Mouse (Mus musculus): ENCODE data around the gene Rhbdl1. TPM values are rescaled to one million over a fixed set of nuclear protein-coding genes. Genes with fewer than 3 reads are reported as not detected.
"Not testable (repeated sequence)": the region's sequence is repeated elsewhere in the genome, so short reads cannot be mapped to it uniquely, and the experiment has no call there.

Gene Rhbdl1
- polyA plus RNA-seq, 1 experiment from 2014 or later: 4.0 TPM

GRCm38 (mm10) chr17:25807452-25807851, 29.6 kb downstream of the Rhbdl1 start:
- not testable (repeated sequence) for H3K27ac ChIP-seq; H3K36me3 ChIP-seq; H3K9me3 ChIP-seq; DNase-seq (ENCODE audit: low spot score); H3K4me3 ChIP-seq
- peaks cover 32% of the 10 kb centered on the region for H3K4me1 ChIP-seq
- WGBS: 43% methylated on average over 2 of the region's 2 CpGs
- peaks cover 67% of the 10 kb centered on the region for H3K27me3 ChIP-seq (ENCODE audit: insufficient read depth, poor library complexity, severe bottlenecking)

- Histone ChIP-seq H3K4me3 (no peak overlapping the region), H3K27me3 (ENCODE audit: insufficient read depth, poor library complexity, severe bottlenecking) (peaks cover 62% of the 10 kb centered on the region), H3K36me3 (no peaks in the 10 kb centered on the region), H3K27ac (no peak overlapping the region), H3K4me1 (peaks cover 37% of the 10 kb centered on the region), H3K9me3 (no peaks in the 10 kb centered on the region)
- DNase-seq (ENCODE audit: low spot score): no peak
- 80% methylated on average over 4 of the region's 4 CpGs for WGBS
Measured at GRCm38 (mm10) chr17:25806507-25806906, 30.6 kb downstream of the Rhbdl1 start.

GRCm38 (mm10) chr17:25802825-25803517, 34.1 kb downstream of the Rhbdl1 start:
- peaks cover 18% of the 10 kb centered on the region for H3K4me1 ChIP-seq
- 10% methylated on average over 10 of the region's 10 CpGs for WGBS
- no peaks in the 10 kb centered on the region for H3K36me3 ChIP-seq
- H3K27ac ChIP-seq: peak overlapping the region; percentile 81
- H3K9me3 ChIP-seq: no peaks in the 10 kb centered on the region
- H3K27me3 ChIP-seq (ENCODE audit: insufficient read depth, poor library complexity, severe bottlenecking): peaks cover 27% of the 10 kb centered on the region
- peak; percentile 95 for DNase-seq (ENCODE audit: low spot score)
- H3K4me3 ChIP-seq: peak overlapping the region; percentile 22; the same call in 1 of the 2 replicates

- no peak overlapping the region for H3K4me3 ChIP-seq
- peaks cover 29% of the 10 kb centered on the region for H3K4me1 ChIP-seq
- H3K9me3 ChIP-seq: no peaks in the 10 kb centered on the region
- 4% methylated on average over 6 of the region's 6 CpGs for WGBS
- no peaks in the 10 kb centered on the region for H3K36me3 ChIP-seq
- no peak for DNase-seq (ENCODE audit: low spot score)
- peaks cover 13% of the 10 kb centered on the region for H3K27me3 ChIP-seq (ENCODE audit: insufficient read depth, poor library complexity, severe bottlenecking)
- no peak overlapping the region for H3K27ac ChIP-seq
Measured at GRCm38 (mm10) chr17:25801029-25801428, 36.1 kb downstream of the Rhbdl1 start.

GRCm38 (mm10) chr17:25796951-25797369, 40.1 kb downstream of the Rhbdl1 start, which contains the start of gene Metrn:
Metrn (minus strand) TSS chr17:25797136.
- peak within 1 kb of the TSS; percentile 87 for H3K27ac ChIP-seq
- no peaks in the 10 kb centered on the region for H3K9me3 ChIP-seq
- peaks cover 46% of the 10 kb centered on the region for H3K4me1 ChIP-seq
- H3K4me3 ChIP-seq: peak within 1 kb of the TSS; percentile 80
- DNase-seq (ENCODE audit: low spot score): peak; percentile 95
- under 1% methylated on average over 35 of the region's 35 CpGs for WGBS
- H3K36me3 ChIP-seq: peaks cover 14% of the 10 kb centered on the region
- no peaks in the 10 kb centered on the region for H3K27me3 ChIP-seq (ENCODE audit: insufficient read depth, poor library complexity, severe bottlenecking)

GRCm38 (mm10) chr17:25796211-25796771, 40.8 kb downstream of the Rhbdl1 start:
- no peak for DNase-seq (ENCODE audit: low spot score)
- under 1% methylated on average over 37 of the region's 37 CpGs for WGBS

GRCm38 (mm10) chr17:25795609-25796092, 41.4 kb downstream of the Rhbdl1 start, which contains the start of gene AC134908.4:
AC134908.4 (minus strand) TSS chr17:25795659.
- Histone ChIP-seq H3K4me1 (peaks cover 58% of the 10 kb centered on the region), H3K27ac (peak within 1 kb of the TSS; percentile 87), H3K9me3 (no peaks in the 10 kb centered on the region), H3K36me3 (peaks cover 15% of the 10 kb centered on the region), H3K27me3 (ENCODE audit: insufficient read depth, poor library complexity, severe bottlenecking) (no peaks in the 10 kb centered on the region), H3K4me3 (peak within 1 kb of the TSS; percentile 80)
- WGBS: 10% methylated on average over 6 of the region's 6 CpGs
- no peak for DNase-seq (ENCODE audit: low spot score)

More at GRCm38 (mm10) chr17:25796211-25796771, 40.8 kb downstream of the Rhbdl1 start:
- Histone ChIP-seq H3K27me3 (ENCODE audit: insufficient read depth, poor library complexity, severe bottlenecking) (no peaks in the 10 kb centered on the region), H3K27ac (peak overlapping the region; percentile 87), H3K9me3 (no peaks in the 10 kb centered on the region), H3K4me3 (peak overlapping the region; percentile 80), H3K36me3 (peaks cover 14% of the 10 kb centered on the region), H3K4me1 (peaks cover 53% of the 10 kb centered on the region)

- WGBS: 87% methylated on average over 17 of the region's 17 CpGs
- no peaks in the 10 kb centered on the region for H3K9me3 ChIP-seq
- H3K27me3 ChIP-seq (ENCODE audit: insufficient read depth, poor library complexity, severe bottlenecking): no peaks in the 10 kb centered on the region
- H3K4me1 ChIP-seq: peaks cover 60% of the 10 kb centered on the region
- peak overlapping the region; percentile 80 for H3K4me3 ChIP-seq
- H3K27ac ChIP-seq: peak overlapping the region; percentile 87
- no peak for DNase-seq (ENCODE audit: low spot score)
- peaks cover 19% of the 10 kb centered on the region for H3K36me3 ChIP-seq
Measured at GRCm38 (mm10) chr17:25794998-25795397, 42.1 kb downstream of the Rhbdl1 start.

GRCm38 (mm10) chr17:25794197-25794596, 42.9 kb downstream of the Rhbdl1 start:
- WGBS: 82% methylated on average over 13 of the region's 13 CpGs
- DNase-seq (ENCODE audit: low spot score): no peak
- no peak overlapping the region for H3K4me3 ChIP-seq
- peaks cover 27% of the 10 kb centered on the region for H3K36me3 ChIP-seq
- 0 out of 2 replicates have a peak overlapping the region, but pooled peaks have one; percentile 22 for H3K27ac ChIP-seq
- H3K4me1 ChIP-seq: peaks cover 60% of the 10 kb centered on the region
- no peaks in the 10 kb centered on the region for H3K9me3 ChIP-seq
- no peaks in the 10 kb centered on the region for H3K27me3 ChIP-seq (ENCODE audit: insufficient read depth, poor library complexity, severe bottlenecking)

GRCm38 (mm10) chr17:25792615-25793014, 44.5 kb downstream of the Rhbdl1 start, which contains the start of gene Fam173a:
Fam173a (minus strand) TSS chr17:25792901.
- H3K27me3 ChIP-seq (ENCODE audit: insufficient read depth, poor library complexity, severe bottlenecking): no peaks in the 10 kb centered on the region
- H3K4me1 ChIP-seq: peaks cover 61% of the 10 kb centered on the region
- H3K36me3 ChIP-seq: peaks cover 41% of the 10 kb centered on the region
- DNase-seq (ENCODE audit: low spot score): peak; percentile 88
- peak within 1 kb of the TSS; percentile 94 for H3K27ac ChIP-seq
- no peaks in the 10 kb centered on the region for H3K9me3 ChIP-seq
- WGBS: 4% methylated on average over 14 of the region's 14 CpGs
- H3K4me3 ChIP-seq: peak within 1 kb of the TSS; percentile 79

GRCm38 (mm10) chr17:25791843-25792527, 45.1 kb downstream of the Rhbdl1 start:
- Histone ChIP-seq H3K9me3 (no peaks in the 10 kb centered on the region), H3K27ac (peak overlapping the region; percentile 94), H3K4me1 (peaks cover 58% of the 10 kb centered on the region), H3K27me3 (ENCODE audit: insufficient read depth, poor library complexity, severe bottlenecking) (no peaks in the 10 kb centered on the region), H3K36me3 (peaks cover 47% of the 10 kb centered on the region), H3K4me3 (peak overlapping the region; percentile 79)
- under 1% methylated on average over 45 of the region's 45 CpGs for WGBS
- DNase-seq (ENCODE audit: low spot score): peak; percentile 92

- no peak for DNase-seq (ENCODE audit: low spot score)
- H3K36me3 ChIP-seq: peaks cover 49% of the 10 kb centered on the region
- H3K9me3 ChIP-seq: no peaks in the 10 kb centered on the region
- peaks cover 57% of the 10 kb centered on the region for H3K4me1 ChIP-seq
- WGBS: 32% methylated on average over 19 of the region's 19 CpGs
- peak overlapping the region; percentile 94 for H3K27ac ChIP-seq
- no peaks in the 10 kb centered on the region for H3K27me3 ChIP-seq (ENCODE audit: insufficient read depth, poor library complexity, severe bottlenecking)
- peak overlapping the region; percentile 79 for H3K4me3 ChIP-seq
Measured at GRCm38 (mm10) chr17:25791320-25791842, 45.7 kb downstream of the Rhbdl1 start.
